Mouse (Mus musculus): ENCODE measurements around the gene Tapbp. TPM values are rescaled to one million over a fixed set of nuclear protein-coding genes. Genes with fewer than 3 reads are reported as not detected.
A peak's percentile ranks its signal among the peaks of the same experiment; 100 is the strongest.

Tapbp gene
- polyA plus RNA-seq, 1 experiment from 2014 or later, result 32.5 TPM

DNA sequence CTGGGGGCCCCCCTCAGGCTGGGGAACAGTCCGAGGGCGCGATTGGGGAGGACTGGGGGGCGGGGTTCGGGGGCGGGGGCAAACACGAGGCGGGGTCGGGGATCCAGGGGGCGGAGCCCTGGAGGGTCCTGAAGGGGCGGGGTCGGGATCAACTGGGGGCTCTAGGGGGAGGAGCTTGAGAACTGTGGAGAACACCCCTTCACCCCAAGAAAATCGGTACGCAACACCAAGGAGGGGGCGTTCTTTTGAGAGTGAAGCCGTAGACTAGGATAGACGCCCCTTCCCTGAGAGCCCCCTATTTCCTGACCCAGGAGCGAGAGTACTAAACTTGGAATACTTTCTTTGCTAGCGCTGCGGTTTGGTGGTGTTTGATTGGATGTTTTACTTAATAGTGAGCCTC, 595 bp downstream of the Tapbp start:
- Histone ChIP-seq H3K9ac (ENCODE audit: low read length) (peak overlapping the region; percentile 55), H3K9me3 (ENCODE audit: control insufficient read depth, low read length) (no peaks in the 10 kb centered on the region), H3K27ac (ENCODE audit: low read depth) (peak overlapping the region; percentile 78), H3K4me3 (ENCODE audit: low read depth, low read length) (peak overlapping the region; percentile 52), H3K4me2 (ENCODE audit: low read length) (peak overlapping the region; percentile 71), H3K27me3 (replicated peaks; ENCODE audit: control insufficient read depth, insufficient read depth, low read length) (no peaks in the 10 kb centered on the region), H3K4me1 (replicated peaks; ENCODE audit: control insufficient read depth, insufficient read depth, low read length) (peaks cover 27% of the 10 kb centered on the region), H3K36me3 (ENCODE audit: control insufficient read depth, insufficient read depth, low read length) (peaks cover 49% of the 10 kb centered on the region)
- peak; percentile 78 for DNase-seq (ENCODE audit: low spot score)
- peak; percentile 18 for ATAC-seq (replicated peaks; ENCODE audit: low FRiP score, low TSS enrichment, low read depth)
- WGBS, result under 1% methylated on average over 18 of the region's 20 CpGs

DNA sequence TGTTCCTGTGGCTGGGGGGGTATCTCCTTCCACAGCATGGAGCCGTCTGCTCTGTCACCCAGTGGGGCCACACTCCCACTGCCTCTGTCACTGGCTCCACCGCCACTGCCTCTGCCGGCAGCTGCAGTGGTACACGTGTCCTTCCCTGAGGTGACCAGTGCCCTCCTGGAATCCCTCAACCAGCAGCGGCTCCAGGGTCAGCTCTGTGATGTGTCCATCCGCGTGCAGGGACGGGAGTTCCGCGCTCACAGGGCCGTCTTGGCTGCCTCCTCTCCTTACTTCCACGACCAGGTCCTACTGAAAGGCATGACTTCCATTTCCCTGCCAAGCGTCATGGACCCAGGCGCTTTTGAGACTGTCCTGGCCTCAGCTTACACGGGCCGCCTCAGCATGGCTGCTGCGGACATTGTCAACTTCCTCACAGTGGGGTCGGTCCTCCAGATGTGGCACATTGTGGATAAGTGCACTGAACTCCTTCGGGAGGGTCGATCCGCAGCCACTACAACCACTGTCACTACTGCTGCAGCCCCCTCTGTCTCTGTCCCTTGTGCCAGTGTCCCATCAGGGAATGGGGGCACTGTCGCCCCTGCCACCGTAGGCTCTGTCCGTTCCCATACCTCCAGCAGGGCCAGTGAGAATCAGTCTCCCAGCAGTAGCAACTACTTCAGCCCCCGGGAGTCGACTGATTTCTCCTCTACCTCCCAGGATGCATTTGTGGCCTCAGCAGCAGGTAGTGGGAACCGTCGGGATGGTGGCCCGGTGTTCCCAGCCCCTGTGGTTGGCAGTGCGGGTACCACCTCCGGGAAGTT, 1.4 kb downstream of the Tapbp start:
- no peak for ATAC-seq (replicated peaks; ENCODE audit: low FRiP score, low TSS enrichment, low read depth)
- WGBS, result 76% methylated on average over 31 of the region's 31 CpGs

DNA sequence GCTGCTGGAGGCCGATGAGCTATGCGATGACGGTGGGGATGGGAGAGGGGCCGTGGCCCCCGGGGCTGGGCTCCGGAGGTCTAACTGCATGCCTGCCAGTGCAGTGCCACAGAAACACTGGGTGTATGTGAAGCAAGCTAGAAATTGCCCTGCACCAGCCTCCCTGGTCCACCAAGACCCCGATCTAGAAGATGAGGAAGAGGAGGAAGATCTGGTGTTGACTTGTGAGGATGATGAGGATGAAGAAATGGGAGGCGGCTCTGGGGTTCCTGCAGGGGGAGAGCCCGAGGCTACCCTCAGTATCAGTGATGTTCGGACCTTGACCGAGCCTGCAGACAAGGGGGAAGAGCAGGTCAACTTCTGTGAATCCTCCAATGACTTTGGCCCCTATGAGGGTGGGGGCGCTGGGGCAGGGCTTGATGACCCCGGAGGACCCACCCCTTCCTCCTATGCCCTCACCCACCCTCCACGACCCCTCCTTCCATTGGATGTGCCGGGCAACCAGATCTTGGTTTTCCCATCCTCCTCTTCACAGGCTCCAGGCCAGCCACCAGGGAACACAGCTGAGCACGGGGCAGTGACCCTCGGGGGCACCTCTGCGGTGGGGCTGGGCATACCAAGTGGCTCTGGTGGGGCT, 2.1 kb downstream of the Tapbp start:
- Histone ChIP-seq H3K4me2 (ENCODE audit: low read length) (no peak overlapping the region), H3K4me3 (ENCODE audit: low read depth, low read length) (no peak overlapping the region), H3K27ac (ENCODE audit: low read depth) (no peak overlapping the region), H3K9me3 (ENCODE audit: control insufficient read depth, low read length) (no peaks in the 10 kb centered on the region), H3K4me1 (replicated peaks; ENCODE audit: control insufficient read depth, insufficient read depth, low read length) (peaks cover 27% of the 10 kb centered on the region), H3K9ac (ENCODE audit: low read length) (no peak overlapping the region), H3K27me3 (replicated peaks; ENCODE audit: control insufficient read depth, insufficient read depth, low read length) (no peaks in the 10 kb centered on the region), H3K36me3 (ENCODE audit: control insufficient read depth, insufficient read depth, low read length) (peaks cover 35% of the 10 kb centered on the region)
- no peak for ATAC-seq (replicated peaks; ENCODE audit: low FRiP score, low TSS enrichment, low read depth)
- DNase-seq (ENCODE audit: low spot score), result no peak
- WGBS, result 78% methylated on average over 18 of the region's 18 CpGs

More for the DNA sequence above, 1.4 kb downstream of the Tapbp start:
- Histone ChIP-seq H3K9me3 (ENCODE audit: control insufficient read depth, low read length) (no peaks in the 10 kb centered on the region), H3K4me2 (ENCODE audit: low read length) (peak overlapping the region; percentile 71), H3K36me3 (ENCODE audit: control insufficient read depth, insufficient read depth, low read length) (peaks cover 41% of the 10 kb centered on the region), H3K4me1 (replicated peaks; ENCODE audit: control insufficient read depth, insufficient read depth, low read length) (peaks cover 27% of the 10 kb centered on the region), H3K27me3 (replicated peaks; ENCODE audit: control insufficient read depth, insufficient read depth, low read length) (no peaks in the 10 kb centered on the region), H3K4me3 (ENCODE audit: low read depth, low read length) (peak overlapping the region; percentile 52), H3K9ac (ENCODE audit: low read length) (no peak overlapping the region), H3K27ac (ENCODE audit: low read depth) (peak overlapping the region; percentile 78; the same call in 1 of the 2 replicates)
- no peak for DNase-seq (ENCODE audit: low spot score)

GRCm38 (mm10) chr17:33918293-33919203, 2.8 kb downstream of the Tapbp start:
- H3K9ac ChIP-seq (ENCODE audit: low read length), result no peak overlapping the region
- H3K27me3 ChIP-seq (replicated peaks; ENCODE audit: control insufficient read depth, insufficient read depth, low read length), result no peaks in the 10 kb centered on the region
- DNase-seq (ENCODE audit: low spot score) (no peak), ATAC-seq (replicated peaks; ENCODE audit: low FRiP score, low TSS enrichment, low read depth) (no peak)
- 60% methylated on average over 37 of the region's 37 CpGs for WGBS
- no peak overlapping the region for H3K27ac ChIP-seq (ENCODE audit: low read depth)
- no peaks in the 10 kb centered on the region for H3K9me3 ChIP-seq (ENCODE audit: control insufficient read depth, low read length)
- H3K4me2 ChIP-seq (ENCODE audit: low read length), result peak overlapping the region; percentile 99
- H3K36me3 ChIP-seq (ENCODE audit: control insufficient read depth, insufficient read depth, low read length), result peaks cover 29% of the 10 kb centered on the region
- peaks cover 27% of the 10 kb centered on the region for H3K4me1 ChIP-seq (replicated peaks; ENCODE audit: control insufficient read depth, insufficient read depth, low read length)
- peak overlapping the region; percentile 67 for H3K4me3 ChIP-seq (ENCODE audit: low read depth, low read length)

DNA sequence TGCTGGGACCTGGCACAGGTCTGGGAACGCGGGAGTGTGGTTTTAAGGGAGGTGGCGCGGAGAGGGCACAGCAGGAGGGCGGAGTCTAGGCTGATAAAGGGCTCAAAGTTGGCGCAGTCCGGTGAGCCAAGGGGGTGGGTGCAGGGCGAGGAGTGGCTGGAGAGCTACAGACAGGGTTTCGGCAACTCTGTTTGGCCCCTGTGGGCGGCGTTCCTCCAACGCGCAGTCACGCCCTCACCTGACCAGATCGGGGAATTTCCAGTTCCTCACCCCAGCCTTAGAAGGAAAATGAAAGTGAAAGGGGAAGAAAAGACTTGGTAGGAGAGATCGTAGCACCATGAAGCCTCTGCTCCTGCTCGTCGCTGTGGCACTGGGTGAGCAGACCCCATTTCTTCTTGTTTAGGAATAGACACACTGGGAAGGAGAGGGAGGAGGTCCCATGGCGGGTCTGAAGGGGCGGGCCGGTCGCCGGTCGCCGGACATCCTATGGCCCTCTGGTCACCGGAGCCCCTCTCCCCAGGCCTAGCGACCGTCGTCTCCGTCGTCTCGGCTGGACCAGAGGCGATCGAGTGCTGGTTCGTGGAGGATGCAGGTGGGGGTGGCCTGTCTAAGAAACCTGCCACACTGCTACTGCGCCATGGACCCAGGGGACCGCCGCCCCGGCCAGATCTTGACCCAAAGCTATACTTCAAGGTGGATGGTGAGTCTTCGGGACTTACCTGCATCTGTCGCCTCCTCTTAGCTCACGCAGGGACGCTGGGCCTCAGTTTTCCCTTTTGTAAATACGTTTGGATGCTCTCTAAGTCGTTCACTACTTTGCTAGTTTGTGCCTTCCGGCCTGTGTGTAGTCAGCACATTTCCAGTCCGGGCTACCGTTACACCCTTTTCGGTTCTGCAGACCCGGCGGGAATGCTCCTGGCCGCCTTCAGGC, 3.9 kb downstream of the Tapbp start:
- Histone ChIP-seq H3K36me3 (ENCODE audit: control insufficient read depth, insufficient read depth, low read length) (peaks cover 18% of the 10 kb centered on the region), H3K27me3 (replicated peaks; ENCODE audit: control insufficient read depth, insufficient read depth, low read length) (no peaks in the 10 kb centered on the region), H3K9ac (ENCODE audit: low read length) (peak overlapping the region; percentile 59), H3K4me1 (replicated peaks; ENCODE audit: control insufficient read depth, insufficient read depth, low read length) (peaks cover 27% of the 10 kb centered on the region), H3K4me2 (ENCODE audit: low read length) (peak overlapping the region; percentile 99), H3K4me3 (ENCODE audit: low read depth, low read length) (peak overlapping the region; percentile 67), H3K9me3 (ENCODE audit: control insufficient read depth, low read length) (no peaks in the 10 kb centered on the region), H3K27ac (ENCODE audit: low read depth) (peak overlapping the region; percentile 51; the same call in 1 of the 2 replicates)
- 1% methylated on average over 52 of the region's 52 CpGs for WGBS
- DNase-seq (ENCODE audit: low spot score), result peak; percentile 69
- ATAC-seq (replicated peaks; ENCODE audit: low FRiP score, low TSS enrichment, low read depth), result no peak

GRCm38 (mm10) chr17:33920282-33921097, 4.8 kb downstream of the Tapbp start:
- no peaks in the 10 kb centered on the region for H3K27me3 ChIP-seq (replicated peaks; ENCODE audit: control insufficient read depth, insufficient read depth, low read length)
- peak overlapping the region; percentile 59 for H3K9ac ChIP-seq (ENCODE audit: low read length)
- H3K36me3 ChIP-seq (ENCODE audit: control insufficient read depth, insufficient read depth, low read length), result peaks cover 12% of the 10 kb centered on the region
- DNase-seq (ENCODE audit: low spot score), result peak; percentile 90
- no peaks in the 10 kb centered on the region for H3K9me3 ChIP-seq (ENCODE audit: control insufficient read depth, low read length)
- peak overlapping the region; percentile 67 for H3K4me3 ChIP-seq (ENCODE audit: low read depth, low read length)
- WGBS, result under 1% methylated on average over 36 of the region's 36 CpGs
- peak overlapping the region; percentile 51; the same call in 1 of the 2 replicates for H3K27ac ChIP-seq (ENCODE audit: low read depth)
- peak overlapping the region; percentile 99 for H3K4me2 ChIP-seq (ENCODE audit: low read length)
- ATAC-seq (replicated peaks; ENCODE audit: low FRiP score, low TSS enrichment, low read depth), result peak; percentile 30; the same call in 1 of the 2 replicates
- peaks cover 20% of the 10 kb centered on the region for H3K4me1 ChIP-seq (replicated peaks; ENCODE audit: control insufficient read depth, insufficient read depth, low read length)

DNA sequence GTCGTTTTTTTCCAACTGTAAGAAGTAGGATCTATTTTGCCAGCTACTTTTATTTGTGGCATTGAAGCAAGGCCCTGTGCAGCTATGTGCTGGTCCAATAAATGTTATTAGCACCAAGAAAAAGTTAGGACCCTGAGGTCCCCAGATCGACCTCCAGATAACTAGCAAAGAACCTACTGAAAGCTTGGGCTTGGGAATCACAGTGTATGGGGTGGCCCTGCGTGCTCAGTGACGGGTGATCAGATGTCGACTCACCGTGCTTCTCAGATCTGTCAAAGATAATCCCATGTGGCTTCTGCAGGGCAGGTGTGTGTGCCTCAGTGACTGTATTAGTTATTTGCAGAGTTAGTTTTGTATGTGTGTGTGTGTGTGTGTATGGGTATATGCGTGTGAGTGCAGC, 5.7 kb downstream of the Tapbp start:
- Histone ChIP-seq H3K4me2 (ENCODE audit: low read length) (no peak overlapping the region), H3K9ac (ENCODE audit: low read length) (no peak overlapping the region), H3K4me3 (ENCODE audit: low read depth, low read length) (no peak overlapping the region), H3K27ac (ENCODE audit: low read depth) (no peak overlapping the region), H3K36me3 (ENCODE audit: control insufficient read depth, insufficient read depth, low read length) (peaks cover 12% of the 10 kb centered on the region), H3K9me3 (ENCODE audit: control insufficient read depth, low read length) (no peaks in the 10 kb centered on the region), H3K4me1 (replicated peaks; ENCODE audit: control insufficient read depth, insufficient read depth, low read length) (peaks cover 20% of the 10 kb centered on the region), H3K27me3 (replicated peaks; ENCODE audit: control insufficient read depth, insufficient read depth, low read length) (no peaks in the 10 kb centered on the region)
- WGBS, result 84% methylated on average over 7 of the region's 7 CpGs
- DNase-seq (ENCODE audit: low spot score) (no peak), ATAC-seq (replicated peaks; ENCODE audit: low FRiP score, low TSS enrichment, low read depth) (no peak)

Measured in intestine, embryonic 14.5 days (tissue).